Mouse (Mus musculus) ES-Bruce4 (cell line): ENCODE data around the gene Agps. TPM values are rescaled to one million over a fixed set of nuclear protein-coding genes. Genes with fewer than 3 reads are reported as not detected.

Experiments used
- H3K27ac ChIP-seq: 2 replicates; pipeline ENCODE4 v1.5.1; 2012; ENCODE audit warnings: low read length, inconsistent platforms; ENCODE audit not compliant: insufficient read depth
- H3K27me3 ChIP-seq: 2 replicates; pipeline ENCODE4 v1.6.1; 2012; ENCODE audit warnings: mild to moderate bottlenecking, low read length, inconsistent platforms; ENCODE audit not compliant: control insufficient read depth, poor library complexity, insufficient read depth, severe bottlenecking
- H3K36me3 ChIP-seq: 2 replicates; pipeline ENCODE4 v1.6.1; 2012; ENCODE audit warnings: inconsistent platforms, mild to moderate bottlenecking, low read length, moderate library complexity; ENCODE audit not compliant: control insufficient read depth, poor library complexity, insufficient read depth, severe bottlenecking
- H3K4me1 ChIP-seq: one replicate; pipeline ENCODE4 v1.8.1; 2011; ENCODE audit warnings: low read length; ENCODE audit not compliant: control insufficient read depth, insufficient read depth
- H3K4me3 ChIP-seq: 2 replicates; pipeline ENCODE4 v1.5.1; 2011; ENCODE audit warnings: low read depth, mild to moderate bottlenecking, low read length
- H3K9ac ChIP-seq: 2 replicates; pipeline ENCODE4 v1.6.1; 2012; ENCODE audit warnings: low read depth, mild to moderate bottlenecking, inconsistent platforms; ENCODE audit not compliant: poor library complexity, severe bottlenecking
- H3K9me3 ChIP-seq: replicated peaks from 2 replicates; pipeline ENCODE4 v1.6.1; 2012; ENCODE audit warnings: mild to moderate bottlenecking, low read length, inconsistent platforms; ENCODE audit not compliant: control insufficient read depth, poor library complexity, insufficient read depth, severe bottlenecking
- CTCF ChIP-seq: IDR thresholded peaks from one replicate; pipeline ENCODE4 v1.8.1; 2011; ENCODE audit warnings: low read depth, low read length
- EP300 ChIP-seq: IDR thresholded peaks from 2 replicates; pipeline ENCODE4 v1.6.1; 2011; ENCODE audit warnings: low read depth, low read length; ENCODE audit not compliant: insufficient read depth
- POLR2A ChIP-seq: IDR thresholded peaks from one replicate; pipeline ENCODE4 v1.8.1; 2011; ENCODE audit warnings: low read length; ENCODE audit not compliant: insufficient read depth
- polyA plus RNA-seq: library from polyadenylated mRNA; stranded (reverse); fragments of >200 nt; gene quantifications from 2 replicates; pipeline ENCODE4 v1.2.4, GENCODE M21; 2011; ENCODE audit warnings: low read depth; ENCODE audit not compliant: missing spikeins, insufficient read depth, insufficient read length

Gene Agps
- 99.7 and 130 TPM in 2 replicates for polyA plus RNA-seq

GRCm38 (mm10) chr2:75831881-75832633 is at the start of gene Agps:
TSS of gene Agps (plus strand) at chr2:75832177.
- H3K27ac ChIP-seq, result peak within 1 kb of the TSS; percentile 35
- no peaks in the 10 kb centered on the region for H3K27me3 ChIP-seq
- no peaks in the 10 kb centered on the region for H3K9me3 ChIP-seq
- peak within 1 kb of the TSS; percentile 95 for H3K4me3 ChIP-seq
- H3K9ac ChIP-seq, result peak within 1 kb of the TSS; percentile 90
- TF ChIP-seq POLR2A, result no peak
- peak; percentile 36; the same call in 1 of the 2 replicates for TF ChIP-seq EP300
- peaks cover 2% of the 10 kb centered on the region for H3K4me1 ChIP-seq
- H3K36me3 ChIP-seq, result no peaks in the 10 kb centered on the region

- Histone ChIP-seq H3K4me3 (no peak overlapping the region), H3K4me1 (no peaks in the 10 kb centered on the region), H3K36me3 (peaks cover 5% of the 10 kb centered on the region; the same call in 1 of the 2 replicates), H3K27me3 (no peaks in the 10 kb centered on the region; the same call in 1 of the 2 replicates), H3K9me3 (no peaks in the 10 kb centered on the region), H3K27ac (no peak overlapping the region), H3K9ac (no peak overlapping the region)
- TF ChIP-seq POLR2A, result no peak
- peak; percentile 33 for TF ChIP-seq CTCF
Observed at GRCm38 (mm10) chr2:75786075-75786474, 45.9 kb upstream of the Agps start.

- Histone ChIP-seq H3K9ac (no peak overlapping the region), H3K27me3 (no peaks in the 10 kb centered on the region; the same call in 1 of the 2 replicates), H3K36me3 (0 out of 2 replicates have a peak, but pooled peaks cover 3% of the 10 kb centered on the region), H3K4me3 (no peak overlapping the region), H3K9me3 (no peaks in the 10 kb centered on the region), H3K27ac (no peak overlapping the region), H3K4me1 (peaks cover 1% of the 10 kb centered on the region)
- TF ChIP-seq EP300 (no peak), POLR2A (no peak)
Observed at GRCm38 (mm10) chr2:75788511-75788910, 43.5 kb upstream of the Agps start.

GRCm38 (mm10) chr2:75789959-75790523 is 41.9 kb upstream of the Agps start:
- Histone ChIP-seq H3K27ac (no peak overlapping the region), H3K4me1 (peaks cover 1% of the 10 kb centered on the region), H3K27me3 (no peaks in the 10 kb centered on the region; the same call in 1 of the 2 replicates), H3K4me3 (no peak overlapping the region), H3K9ac (no peak overlapping the region), H3K36me3 (0 out of 2 replicates have a peak, but pooled peaks cover 3% of the 10 kb centered on the region), H3K9me3 (no peaks in the 10 kb centered on the region)
- TF ChIP-seq CTCF (no peak), EP300 (no peak), POLR2A (no peak)

- H3K9me3 ChIP-seq, result no peaks in the 10 kb centered on the region
- H3K9ac ChIP-seq, result no peak overlapping the region
- H3K4me3 ChIP-seq, result no peak overlapping the region
- H3K4me1 ChIP-seq, result peaks cover 1% of the 10 kb centered on the region
- no peaks in the 10 kb centered on the region; the same call in 1 of the 2 replicates for H3K27me3 ChIP-seq
- 0 out of 2 replicates have a peak, but pooled peaks cover 3% of the 10 kb centered on the region for H3K36me3 ChIP-seq
- no peak for TF ChIP-seq EP300
- TF ChIP-seq POLR2A, result no peak
- TF ChIP-seq CTCF, result no peak
- no peak overlapping the region for H3K27ac ChIP-seq
Observed at GRCm38 (mm10) chr2:75791561-75792308, 40.2 kb upstream of the Agps start.
